Mouse (Mus musculus) ZHBTc4 (cell line): Measurements from ENCODE around the gene Nsun4.
A peak's percentile ranks its signal among the peaks of the same experiment; 100 is the strongest.

Source experiments
- DNase-seq: peaks from one replicate; pipeline ENCODE4 v3.0.0-alpha.2; 2011; ENCODE audit warnings: low read depth, low spot score

The Nsun4 gene

GRCm38 (mm10) chr4:116053399-116053961, at the start of gene Nsun4:
TSS of gene Nsun4 (minus strand) at chr4:116053876.
- peak; percentile 97 for DNase-seq

- DNase-seq: no peak
These were observed 47.3 kb upstream of the Nsun4 start for GRCm38 (mm10) chr4:116100959-116101358.

- no peak for DNase-seq
These were observed 43.5 kb upstream of the Nsun4 start for GRCm38 (mm10) chr4:116097211-116097610.

- no peak for DNase-seq
These were observed 42.6 kb upstream of the Nsun4 start for GRCm38 (mm10) chr4:116096291-116096690.

GRCm38 (mm10) chr4:116088510-116089249, 35.0 kb upstream of the Nsun4 start:
- peak; percentile 56 for DNase-seq

GRCm38 (mm10) chr4:116077240-116078095, 23.8 kb upstream of the Nsun4 start:
- DNase-seq: no peak

- DNase-seq: peak; percentile 35
These were observed 22.9 kb upstream of the Nsun4 start for GRCm38 (mm10) chr4:116076369-116077231.

GRCm38 (mm10) chr4:116075631-116076368, 22.1 kb upstream of the Nsun4 start:
- DNase-seq: peak; percentile 84

- DNase-seq: peak; percentile 98
These were observed 21.4 kb upstream of the Nsun4 start, which contains the start of the genes Uqcrh and Lrrc41 for GRCm38 (mm10) chr4:116074861-116075620. TSS of gene Uqcrh (minus strand) at chr4:116075071. TSS of gene Lrrc41 (plus strand) at chr4:116075269.

GRCm38 (mm10) chr4:116074145-116074675, 20.5 kb upstream of the Nsun4 start:
- peak; percentile 27 for DNase-seq

GRCm38 (mm10) chr4:116073146-116073545, 19.5 kb upstream of the Nsun4 start:
- peak; percentile 25 for DNase-seq

- DNase-seq: no peak
These were observed 16.4 kb upstream of the Nsun4 start for GRCm38 (mm10) chr4:116070116-116070515.

- DNase-seq: no peak
These were observed 10.2 kb upstream of the Nsun4 start for GRCm38 (mm10) chr4:116063855-116064254.

GRCm38 (mm10) chr4:116059012-116059726, 5.5 kb upstream of the Nsun4 start:
- peak; percentile 64 for DNase-seq

- DNase-seq: peak; percentile 67
These were observed 3.9 kb upstream of the Nsun4 start for GRCm38 (mm10) chr4:116057559-116057958.

GRCm38 (mm10) chr4:116052526-116053293, 966 bp downstream of the Nsun4 start:
- peak; percentile 28 for DNase-seq

GRCm38 (mm10) chr4:116049211-116049610, 4.5 kb downstream of the Nsun4 start:
- no peak for DNase-seq
